Mouse (Mus musculus): ENCODE results near the gene Cdiptos.

Gene Cdiptos

DNA sequence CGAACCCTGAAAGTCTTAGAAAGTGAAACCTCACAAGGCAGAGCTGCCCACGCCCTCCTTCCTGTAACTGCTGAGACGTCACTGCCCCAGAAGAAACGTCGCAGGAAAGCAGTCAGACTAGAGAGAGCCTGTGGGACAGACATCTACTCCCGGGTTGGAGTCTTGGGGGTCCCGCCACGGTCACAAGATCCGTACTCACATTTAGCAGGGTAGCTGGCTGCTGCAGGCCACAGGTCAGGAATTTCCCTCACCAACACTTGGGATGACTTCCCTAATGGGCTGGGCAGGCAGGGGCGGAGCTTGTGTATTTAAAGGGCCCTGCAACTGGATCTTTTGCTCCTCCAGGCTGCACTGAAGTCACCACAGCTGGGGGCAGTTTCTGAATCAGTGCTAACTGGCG lies 38.4 kb upstream of the Cdiptos start, which contains the start of gene Mvp:
Gene Mvp, minus strand, starts transcription at position 302 of the 400 bp plus-strand sequence.
- DNase-seq (ENCODE audit: low spot score), result peak; percentile 61

- no peak for DNase-seq (ENCODE audit: low spot score)
These were observed 37.5 kb upstream of the Cdiptos start for GRCm38 (mm10) chr7:127013385-127013784.

DNA sequence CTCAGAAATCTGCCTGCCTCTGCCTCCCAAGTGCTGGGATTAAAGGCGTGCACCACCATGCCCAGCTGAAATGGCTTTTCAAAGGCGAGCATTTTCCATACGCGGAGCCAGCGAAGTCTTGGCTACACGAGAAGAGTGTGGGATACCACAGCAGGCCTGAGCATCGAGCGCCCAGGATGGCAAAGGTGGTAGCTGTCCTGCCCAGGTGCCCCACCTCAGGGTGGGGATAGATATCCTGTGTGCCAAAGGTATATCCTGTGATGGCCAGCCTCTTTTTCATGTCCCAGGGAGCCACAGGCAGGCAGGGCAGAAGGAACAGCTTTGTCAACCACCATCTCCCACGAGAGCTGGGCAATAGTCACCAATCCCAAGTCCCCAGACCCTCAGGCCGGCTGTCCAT lies 36.9 kb upstream of the Cdiptos start:
- DNase-seq (ENCODE audit: low spot score), result no peak

GRCm38 (mm10) chr7:127012374-127012773 lies 36.5 kb upstream of the Cdiptos start:
- no peak for DNase-seq (ENCODE audit: low spot score)

DNA sequence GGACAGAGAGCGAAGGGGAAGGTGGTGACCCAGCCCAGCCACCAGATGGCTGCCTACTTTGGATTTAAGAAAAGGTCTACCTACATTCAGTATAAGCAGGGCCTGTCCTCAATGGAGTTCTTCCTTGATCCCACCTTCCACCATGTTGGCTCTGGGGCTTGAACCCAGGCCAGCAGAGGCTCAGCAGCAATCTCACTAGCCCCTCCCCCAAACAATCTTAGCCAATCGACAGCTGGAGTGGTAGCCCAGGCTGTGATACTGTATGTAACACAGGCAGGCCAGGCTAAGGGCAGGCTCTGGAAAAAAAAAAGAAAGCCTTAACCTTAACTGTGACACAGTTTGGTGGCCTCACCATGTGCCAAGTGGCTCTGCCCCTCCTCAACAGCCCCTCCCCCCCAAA lies 35.8 kb upstream of the Cdiptos start:
- DNase-seq (ENCODE audit: low spot score), result no peak

GRCm38 (mm10) chr7:127011051-127011450 lies 35.2 kb upstream of the Cdiptos start:
- no peak for DNase-seq (ENCODE audit: low spot score)

- DNase-seq (ENCODE audit: low spot score), result no peak
These were observed 33.6 kb upstream of the Cdiptos start for GRCm38 (mm10) chr7:127009307-127010085.

DNA sequence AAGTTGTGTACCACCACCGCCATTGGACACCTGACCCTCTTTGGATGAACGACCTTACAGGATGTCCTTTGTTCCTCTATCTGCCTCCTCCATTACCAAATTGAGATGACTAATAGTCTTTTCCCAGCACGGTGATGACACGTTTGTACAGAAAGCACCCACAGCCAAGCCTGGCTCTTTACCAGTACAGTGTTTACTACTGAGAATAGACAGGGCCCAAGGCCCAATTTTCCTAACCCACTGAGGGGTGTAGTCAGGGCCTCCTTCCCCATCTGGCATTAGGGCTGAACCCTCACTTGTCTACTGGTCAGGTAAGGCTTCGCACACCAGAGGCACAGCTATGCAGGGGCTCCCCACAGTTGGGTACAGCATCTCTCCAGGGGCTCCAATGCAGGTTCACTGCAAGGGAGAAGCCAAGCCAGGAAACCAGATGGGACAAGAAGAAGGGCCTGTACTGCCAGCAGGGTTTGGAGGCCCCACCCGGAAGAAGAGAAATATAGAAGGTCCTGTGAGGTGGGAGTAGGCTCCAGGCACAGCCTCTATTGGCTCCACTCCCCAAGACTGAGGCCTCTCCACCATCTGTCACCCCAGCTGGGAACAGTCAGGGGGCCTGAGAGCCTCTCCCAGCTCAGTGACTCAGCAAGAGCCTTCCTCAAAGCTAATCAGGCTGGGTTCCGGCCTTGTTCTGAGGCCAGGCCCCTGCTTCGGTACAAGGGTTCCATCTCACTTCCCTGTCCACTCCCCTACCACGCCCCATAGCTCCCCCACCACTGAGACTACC lies 32.5 kb upstream of the Cdiptos start:
- no peak for DNase-seq (ENCODE audit: low spot score)

GRCm38 (mm10) chr7:127007313-127008024 lies 31.6 kb upstream of the Cdiptos start:
- no peak for DNase-seq (ENCODE audit: low spot score)

- DNase-seq (ENCODE audit: low spot score), result no peak
These were observed 28.4 kb upstream of the Cdiptos start for GRCm38 (mm10) chr7:127004122-127004875.

GRCm38 (mm10) chr7:127003620-127004019 lies 27.7 kb upstream of the Cdiptos start:
- no peak for DNase-seq (ENCODE audit: low spot score)

DNA sequence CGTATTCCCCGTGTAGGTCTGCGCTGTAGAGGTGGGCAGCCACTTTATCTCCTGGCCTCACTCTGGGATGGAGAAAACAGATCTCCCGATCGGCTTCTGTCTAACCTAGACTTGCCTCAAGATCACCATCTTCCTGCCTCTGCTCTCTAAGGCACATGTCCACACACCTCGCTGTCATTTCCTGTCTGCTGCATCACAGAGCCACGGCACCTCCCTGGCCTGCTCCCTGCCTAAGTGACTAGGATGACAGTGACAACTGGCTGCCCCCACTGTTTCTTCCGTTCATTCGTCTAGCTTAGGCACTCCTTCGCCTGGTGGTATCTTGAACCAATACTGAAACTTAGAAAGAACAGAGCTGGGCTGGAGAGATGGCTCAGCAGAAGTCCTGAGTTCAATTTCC lies 23.7 kb upstream of the Cdiptos start:
- no peak for DNase-seq (ENCODE audit: low spot score)

GRCm38 (mm10) chr7:126996449-126996848 lies 20.6 kb upstream of the Cdiptos start:
- no peak for DNase-seq (ENCODE audit: low spot score)

DNA sequence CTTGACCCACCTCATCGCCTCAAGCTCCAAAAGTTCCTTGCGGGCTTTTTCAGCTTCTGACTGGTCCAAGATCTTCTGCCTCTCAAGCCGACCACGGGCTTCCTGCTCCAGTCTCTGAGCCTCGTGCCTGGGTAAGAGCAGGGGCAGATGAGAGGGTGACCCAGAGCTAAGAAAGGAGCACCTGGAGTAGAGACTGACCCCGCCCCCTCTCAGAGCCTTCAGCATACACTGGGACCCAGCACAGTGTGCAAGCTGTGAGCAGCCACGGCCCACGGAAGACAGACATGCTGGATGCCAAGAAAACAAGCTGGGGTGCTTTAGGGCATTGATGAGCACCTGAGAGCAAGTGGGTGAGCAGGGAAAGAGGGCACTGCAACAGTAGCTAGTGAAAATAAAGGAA lies 12.9 kb upstream of the Cdiptos start:
- no peak for DNase-seq (ENCODE audit: low spot score)

DNA sequence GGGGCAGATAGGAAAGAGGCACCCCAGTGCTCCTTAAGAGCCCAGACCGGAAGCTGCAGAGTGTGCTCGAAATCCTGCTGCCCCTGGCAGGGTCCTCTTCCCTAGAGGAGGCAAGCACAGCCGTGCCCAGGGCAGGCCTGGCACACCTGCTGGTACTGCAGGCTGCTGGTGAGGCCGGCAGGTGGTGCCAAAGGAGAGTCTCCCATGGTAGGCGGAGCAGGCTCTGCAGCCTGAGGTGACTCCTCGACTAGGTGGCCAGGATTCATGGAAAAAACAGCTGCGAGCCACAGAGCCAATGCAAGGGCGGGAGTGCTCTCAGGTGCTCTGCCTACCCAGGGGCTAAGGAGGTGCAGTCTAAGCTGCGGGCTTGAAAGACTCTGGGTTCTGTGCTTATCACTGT lies 10.4 kb upstream of the Cdiptos start:
- DNase-seq (ENCODE audit: low spot score), result peak; percentile 51

GRCm38 (mm10) chr7:126984667-126985444 lies 9.0 kb upstream of the Cdiptos start:
- no peak for DNase-seq (ENCODE audit: low spot score)

GRCm38 (mm10) chr7:126983113-126983512 lies 7.2 kb upstream of the Cdiptos start:
- no peak for DNase-seq (ENCODE audit: low spot score)

GRCm38 (mm10) chr7:126982054-126982453 lies 6.2 kb upstream of the Cdiptos start:
- no peak for DNase-seq (ENCODE audit: low spot score)

DNA sequence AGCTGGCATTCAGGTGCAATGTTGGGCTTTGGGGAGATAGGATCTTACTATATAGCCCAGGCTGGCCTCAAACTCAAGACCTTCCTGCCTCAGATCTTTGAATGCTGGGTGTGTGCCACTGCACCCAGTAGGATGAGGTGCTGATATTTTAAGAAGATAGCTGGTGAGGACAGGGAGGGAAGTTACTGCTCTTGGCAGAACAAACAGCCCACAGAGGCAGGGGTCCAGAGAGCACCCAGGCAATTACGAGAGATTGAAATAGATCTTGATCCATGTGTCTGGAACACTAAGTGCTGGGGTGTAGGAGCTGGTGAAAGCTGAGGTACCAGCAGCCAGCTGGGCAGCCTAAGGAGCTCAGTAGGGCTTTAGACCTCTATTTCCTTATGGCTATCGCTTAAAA lies 5.7 kb upstream of the Cdiptos start:
- DNase-seq (ENCODE audit: low spot score), result no peak

GRCm38 (mm10) chr7:126978841-126979240 lies 2.9 kb upstream of the Cdiptos start:
- DNase-seq (ENCODE audit: low spot score), result no peak

DNA sequence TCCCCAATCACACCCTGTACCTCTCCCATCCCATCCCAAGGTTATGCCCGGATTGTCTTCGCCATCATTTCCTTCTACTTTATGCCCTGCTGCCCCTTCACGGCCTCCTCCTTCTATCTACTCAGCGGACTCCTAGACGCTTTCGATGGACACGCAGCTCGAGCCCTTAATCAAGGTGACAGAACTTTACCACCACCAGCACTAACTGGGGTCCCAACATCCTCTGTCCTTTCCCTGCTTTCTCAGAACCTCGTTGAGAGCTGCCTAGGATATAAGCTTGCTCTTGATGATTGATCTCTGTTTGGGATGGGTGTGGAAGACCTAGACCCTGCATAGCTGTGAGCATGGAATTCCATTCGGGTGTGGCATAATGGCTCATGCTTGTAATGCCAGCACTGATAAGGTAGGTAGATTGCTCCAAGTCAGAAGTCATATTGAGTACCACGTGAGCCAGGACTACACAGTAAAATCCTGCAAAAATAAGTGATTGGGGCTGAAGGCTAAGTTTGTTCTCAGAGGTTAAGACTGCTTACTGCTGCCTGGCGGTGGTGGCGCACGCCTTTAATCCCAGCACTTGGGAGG lies 1.1 kb upstream of the Cdiptos start:
- no peak for DNase-seq (ENCODE audit: low spot score)

- no peak for DNase-seq (ENCODE audit: low spot score)
These were observed 177 bp downstream of the Cdiptos start, which contains the start of gene Cdipt for GRCm38 (mm10) chr7:126975893-126975949. Cdipt (plus strand) TSS chr7:126975914.

Measured in ovary, postnatal 36 days (tissue).